Comparison of ENCODE assay signal across 10 mouse cellular contexts in the genomic region with DNA sequence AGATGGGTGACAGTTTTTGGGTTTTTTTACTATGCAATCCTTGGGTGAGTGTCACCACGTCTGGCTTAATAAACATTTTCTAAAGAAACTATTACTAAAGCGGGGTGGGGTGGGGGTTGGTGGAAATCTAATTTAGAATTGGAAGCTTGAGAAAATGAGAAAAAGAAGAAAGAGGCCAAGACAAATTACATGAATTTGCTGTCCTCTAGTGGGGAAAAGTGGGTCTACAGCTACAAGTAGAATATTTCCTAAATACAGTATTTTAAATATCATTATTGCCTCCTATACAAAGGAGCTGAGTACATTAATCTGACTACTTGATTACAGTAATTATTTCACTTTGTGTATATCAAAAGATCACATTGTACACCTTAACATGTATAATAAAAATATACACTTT. TPM values are rescaled to one million over a fixed set of nuclear protein-coding genes. Genes with fewer than 3 reads are reported as not detected.
DNase-seq lines count a peak whose midpoint lies in the region; ATAC-seq and TF ChIP-seq lines count a peak whose summit lies in the region.
"Had no signal": no experiment of that assay in that cellular context is flagged by ENCODE, and none has a peak within 500 bp of the region (broad histone marks: within the 10 kb centered on the region; RNA-seq: fewer than 3 reads in every experiment).

No protein-coding gene starts in this region.

- DNase-seq in cerebellum, postnatal 14 days: peak; percentile 26 to 32
- no peak for DNase-seq in cerebellum, adult 11-12 months
- DNase-seq in kidney, postnatal 14 days: peak; percentile 27
- no peak for DNase-seq in kidney, adult 18-20 months
- peak; percentile 69 for DNase-seq in 3T3-L1 (ENCODE audit: low read depth, low spot score)
- peak; percentile 76 for DNase-seq in brain, embryonic 14.5 days (ENCODE audit: low read depth)
- DNase-seq in cerebellum, adult 11 months: no peak
- DNase-seq: liver, embryonic 13.5 days had no signal

- ATAC-seq in activated CD4-positive, CD25-positive, alpha-beta regulatory T cell, adult 4 months: no peak
- ATAC-seq: intestine, embryonic 16.5 days had no signal

- no peak for TF ChIP-seq POLR2A in brain, embryonic 14.5 days (IDR thresholded peaks at IDR 0.05; ENCODE audit: borderline replicate concordance, extremely low read depth, insufficient read depth, insufficient read length, poor library complexity, severe bottlenecking)

- TF ChIP-seq CTCF in brain, embryonic 14.5 days (IDR thresholded peaks at IDR 0.05; ENCODE audit: borderline replicate concordance, extremely low read depth, insufficient read depth, insufficient read length): no peak

RNA-seq across cellular contexts. Expression of a gene that starts 13.7 kb away (rescaled TPM):
- 2.0 TPM in 2 replicates for polyA plus RNA-seq in brain, embryonic 14.5 days (2012; rRNA removed)
- not detected for polyA plus RNA-seq in activated CD4-positive, CD25-positive, alpha-beta regulatory T cell, adult 4 months (2017; shearing (Covaris generic))

RNA-seq across cellular contexts. Expression of a gene that starts 20.8 kb away (rescaled TPM):
- 115 and 127 TPM in 2 replicates for polyA plus RNA-seq in brain, embryonic 14.5 days (2012; rRNA removed)
- polyA plus RNA-seq in activated CD4-positive, CD25-positive, alpha-beta regulatory T cell, adult 4 months (2017; shearing (Covaris generic)): under 1 TPM; 0.32 to 0.42 TPM

RNA-seq across cellular contexts. Expression of a gene that starts 34.2 kb away (rescaled TPM):
- 0.25 and 0.75 TPM in 2 replicates for polyA plus RNA-seq in brain, embryonic 14.5 days (2012; rRNA removed)
- 1 to 10 TPM; 2.0 to 4.3 TPM for polyA plus RNA-seq in activated CD4-positive, CD25-positive, alpha-beta regulatory T cell, adult 4 months (2017; shearing (Covaris generic))
- polyA plus RNA-seq: intestine, embryonic 16.5 days; liver, embryonic 13.5 days had no signal

Comparison
In these comparisons a context has a peak if more than half of its experiments do, and no peak if none do; other contexts are left out.
1. DNase-seq: peak in cerebellum, postnatal 14 days (2 of 2), kidney, postnatal 14 days (single experiment), 3T3-L1 (single experiment) and brain, embryonic 14.5 days (single experiment); none in cerebellum, adult 11-12 months (single experiment), kidney, adult 18-20 months (single experiment) and cerebellum, adult 11 months (single experiment).
2. RNA of a gene that starts 20.8 kb away (polyA plus RNA-seq): 115 to 127 TPM in brain, embryonic 14.5 days; 0.32 to 0.42 TPM in activated CD4-positive, CD25-positive, alpha-beta regulatory T cell, adult 4 months; every median in the first group is over 10 times any median in the second.